Mouse (Mus musculus): ENCODE results near the gene Btbd11.

Gene Btbd11

GRCm38 (mm10) chr10:85420851-85421628 lies 34.4 kb downstream of the Btbd11 start:
- peak; percentile 17 to 24 for DNase-seq (ENCODE audit: low spot score in 2 of 2)

GRCm38 (mm10) chr10:85421629-85422012 lies 35.0 kb downstream of the Btbd11 start:
- no peak for DNase-seq (ENCODE audit: low spot score in 2 of 2)

- DNase-seq (ENCODE audit: low spot score in 2 of 2) = no peak
These were observed 39.1 kb downstream of the Btbd11 start for GRCm38 (mm10) chr10:85425756-85426155.

GRCm38 (mm10) chr10:85437217-85437616 lies 50.6 kb downstream of the Btbd11 start:
- no peak for DNase-seq (ENCODE audit: low spot score in 2 of 2)

- no peak for DNase-seq (ENCODE audit: low spot score in 2 of 2)
These were observed 56.8 kb downstream of the Btbd11 start for GRCm38 (mm10) chr10:85443371-85443770.

GRCm38 (mm10) chr10:85445891-85446290 lies 59.3 kb downstream of the Btbd11 start:
- no peak for DNase-seq (ENCODE audit: low spot score in 2 of 2)

- no peak for DNase-seq (ENCODE audit: low spot score in 2 of 2)
These were observed 60.1 kb downstream of the Btbd11 start for GRCm38 (mm10) chr10:85446700-85447099.

- no peak for DNase-seq (ENCODE audit: low spot score in 2 of 2)
These were observed 61.3 kb downstream of the Btbd11 start for GRCm38 (mm10) chr10:85447869-85448268.

GRCm38 (mm10) chr10:85451629-85452368 lies 65.2 kb downstream of the Btbd11 start:
- no peak for DNase-seq (ENCODE audit: low spot score in 2 of 2)

- DNase-seq (ENCODE audit: low spot score in 2 of 2) = no peak
These were observed 66.7 kb downstream of the Btbd11 start for GRCm38 (mm10) chr10:85453221-85453775.

- no peak for DNase-seq (ENCODE audit: low spot score in 2 of 2)
These were observed 69.4 kb downstream of the Btbd11 start for GRCm38 (mm10) chr10:85455985-85456384.

GRCm38 (mm10) chr10:85458744-85459344 lies 72.2 kb downstream of the Btbd11 start:
- peak; percentile 11 to 26 for DNase-seq (ENCODE audit: low spot score in 2 of 2)

- DNase-seq (ENCODE audit: low spot score in 2 of 2) = no peak
These were observed 74.1 kb downstream of the Btbd11 start for GRCm38 (mm10) chr10:85460736-85461135.

- no peak for DNase-seq (ENCODE audit: low spot score in 2 of 2)
These were observed 77.5 kb downstream of the Btbd11 start for GRCm38 (mm10) chr10:85464152-85464551.

- no peak for DNase-seq (ENCODE audit: low spot score in 2 of 2)
These were observed 79.1 kb downstream of the Btbd11 start for GRCm38 (mm10) chr10:85465516-85466408.

GRCm38 (mm10) chr10:85466409-85466761 lies 79.8 kb downstream of the Btbd11 start:
- no peak for DNase-seq (ENCODE audit: low spot score in 2 of 2)

- no peak for DNase-seq (ENCODE audit: low spot score in 2 of 2)
These were observed 80.8 kb downstream of the Btbd11 start for GRCm38 (mm10) chr10:85467393-85467792.

GRCm38 (mm10) chr10:85468527-85468926 lies 81.9 kb downstream of the Btbd11 start:
- no peak for DNase-seq (ENCODE audit: low spot score in 2 of 2)

GRCm38 (mm10) chr10:85469341-85469740 lies 82.7 kb downstream of the Btbd11 start:
- no peak for DNase-seq (ENCODE audit: low spot score in 2 of 2)

GRCm38 (mm10) chr10:85473265-85473664 lies 86.7 kb downstream of the Btbd11 start:
- DNase-seq (ENCODE audit: low spot score in 2 of 2) = no peak

- peak in 1 of 2 experiments; percentile 6 for DNase-seq (ENCODE audit: low spot score in 2 of 2)
These were observed 87.3 kb downstream of the Btbd11 start for GRCm38 (mm10) chr10:85473871-85474270.
